Mouse (Mus musculus): ENCODE data around the gene Hfe. TPM values are rescaled to one million over a fixed set of nuclear protein-coding genes. Genes with fewer than 3 reads are reported as not detected.

The Hfe gene
- 6.8 and 7.3 TPM in 2 replicates for polyA plus RNA-seq (2021; fragmentation: Nextera tagmentation)
- long read RNA-seq, experiment 1, transcript Hfe-202 (6 exons, 3,572 nt): major isoform, 8 of 13 reads
- long read RNA-seq, experiment 1, partial matches to known transcripts: 3 of 13 reads
- long read RNA-seq, experiment 1, other reads (novel, unspliced or antisense): 0 of 13 reads
- long read RNA-seq, experiment 2, transcript Hfe-202 (6 exons, 3,572 nt): major isoform, 23 of 26 reads
- long read RNA-seq, experiment 2, partial matches to known transcripts: 1 of 26 reads
- long read RNA-seq, experiment 2, other reads (novel, unspliced or antisense): 1 of 26 reads

DNA sequence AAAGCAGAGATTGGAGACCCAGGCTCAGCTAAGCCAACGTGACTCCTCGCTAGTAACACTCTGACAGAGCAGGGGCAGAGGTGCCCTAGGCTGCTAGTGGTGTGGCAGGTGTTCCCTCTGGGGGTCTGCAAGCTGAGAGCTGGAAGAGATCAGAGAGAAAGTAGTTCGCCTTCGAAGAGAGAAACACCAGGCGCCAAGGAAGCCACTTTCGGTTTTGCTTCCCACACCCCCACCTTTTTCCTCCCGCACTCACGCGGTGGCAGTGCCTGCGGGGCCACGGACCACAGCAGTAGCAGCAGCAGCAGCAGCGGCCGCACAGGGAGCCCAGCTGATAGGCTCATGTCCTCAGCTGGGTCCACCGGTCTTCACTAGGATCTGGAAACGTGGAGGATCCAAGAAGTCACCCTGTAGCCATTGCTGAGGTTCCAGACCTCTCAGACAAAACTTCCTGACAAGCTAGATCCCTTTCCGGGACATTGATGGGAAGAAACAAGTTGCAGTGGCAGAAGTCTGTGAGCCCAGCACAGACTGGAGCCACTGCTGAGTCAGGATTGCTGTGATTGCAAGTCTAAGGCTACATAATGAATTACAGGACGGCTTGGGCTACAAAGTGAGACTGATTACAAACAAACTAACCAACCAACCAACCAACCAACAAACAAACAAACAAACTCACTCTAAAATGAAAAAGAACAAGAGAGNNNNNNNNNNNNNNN lies at the start of gene Hfe:
Gene Hfe (minus strand): TSS at position 481 of the 716 bp plus-strand sequence.

DNA sequence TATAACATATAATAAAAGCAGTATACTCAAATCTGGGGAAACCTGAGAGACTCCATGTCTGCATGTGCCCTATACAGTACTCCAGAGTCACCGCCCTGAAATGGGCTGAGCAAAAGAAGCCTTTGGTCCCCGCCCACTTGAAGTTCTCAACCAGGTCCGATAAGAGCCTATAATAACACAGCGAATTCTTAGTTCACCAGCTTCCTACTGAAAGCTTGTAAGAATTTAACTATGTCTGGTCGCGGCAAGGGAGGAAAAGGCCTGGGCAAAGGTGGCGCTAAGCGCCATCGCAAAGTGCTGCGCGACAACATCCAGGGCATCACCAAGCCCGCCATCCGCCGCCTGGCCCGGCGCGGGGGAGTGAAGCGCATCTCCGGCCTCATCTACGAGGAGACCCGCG lies 46.1 kb upstream of the Hfe start, which contains the start of gene Hist1h4b:
Gene Hist1h4b (plus strand): TSS at position 224 of the 400 bp plus-strand sequence.

DNA sequence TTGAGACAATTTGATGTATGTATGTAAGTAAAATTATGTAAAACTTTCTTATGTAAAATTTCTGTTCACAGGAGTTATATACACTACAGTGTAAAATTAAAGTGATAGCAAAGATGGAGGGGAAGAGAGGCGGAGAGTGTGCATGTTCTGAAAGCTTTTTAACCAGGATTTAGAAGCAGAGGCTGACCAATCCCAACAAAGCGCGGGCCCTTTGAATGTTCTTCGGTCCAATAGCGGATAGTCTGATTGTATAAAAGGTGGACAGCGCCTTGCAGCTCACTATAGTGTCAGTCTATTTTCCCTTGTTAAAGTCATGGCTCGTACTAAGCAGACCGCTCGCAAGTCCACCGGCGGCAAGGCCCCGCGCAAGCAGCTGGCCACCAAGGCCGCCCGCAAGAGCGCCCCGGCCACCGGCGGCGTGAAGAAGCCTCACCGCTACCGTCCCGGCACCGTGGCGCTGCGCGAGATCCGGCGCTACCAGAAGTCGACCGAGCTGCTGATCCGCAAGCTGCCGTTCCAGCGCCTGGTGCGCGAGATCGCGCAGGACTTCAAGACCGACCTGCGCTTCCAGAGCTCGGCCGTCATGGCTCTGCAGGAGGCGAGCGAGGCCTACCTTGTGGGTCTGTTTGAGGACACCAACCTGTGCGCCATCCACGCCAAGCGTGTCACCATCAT lies 41.5 kb upstream of the Hfe start, which contains the start of gene Hist1h3b:
Gene Hist1h3b (plus strand): TSS at position 201 of the 675 bp plus-strand sequence.

DNA sequence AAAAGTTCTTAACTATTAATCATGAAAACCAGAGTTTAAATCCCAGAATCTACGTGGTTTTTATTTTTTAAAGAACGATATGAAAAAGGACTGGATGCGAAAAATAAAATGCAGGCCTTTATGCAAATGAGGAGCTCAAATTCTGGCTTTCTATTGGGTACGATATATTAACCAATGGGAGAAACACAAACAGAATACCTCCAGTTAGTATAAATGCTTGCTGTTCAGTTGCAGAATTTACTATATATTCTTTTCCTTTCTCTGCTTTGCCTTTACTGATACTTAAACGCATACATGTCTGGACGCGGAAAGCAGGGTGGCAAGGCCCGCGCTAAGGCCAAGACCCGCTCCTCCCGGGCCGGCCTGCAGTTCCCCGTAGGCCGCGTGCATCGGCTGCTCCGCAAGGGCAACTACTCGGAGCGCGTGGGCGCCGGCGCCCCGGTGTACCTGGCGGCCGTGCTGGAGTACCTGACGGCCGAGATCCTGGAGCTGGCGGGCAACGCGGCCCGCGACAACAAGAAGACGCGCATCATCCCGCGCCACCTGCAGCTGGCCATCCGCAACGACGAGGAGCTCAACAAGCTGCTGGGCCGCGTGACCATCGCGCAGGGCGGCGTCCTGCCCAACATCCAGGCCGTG lies 40.3 kb upstream of the Hfe start, which contains the start of gene Hist1h2ab:
Gene Hist1h2ab (plus strand): TSS at position 288 of the 639 bp plus-strand sequence.

DNA sequence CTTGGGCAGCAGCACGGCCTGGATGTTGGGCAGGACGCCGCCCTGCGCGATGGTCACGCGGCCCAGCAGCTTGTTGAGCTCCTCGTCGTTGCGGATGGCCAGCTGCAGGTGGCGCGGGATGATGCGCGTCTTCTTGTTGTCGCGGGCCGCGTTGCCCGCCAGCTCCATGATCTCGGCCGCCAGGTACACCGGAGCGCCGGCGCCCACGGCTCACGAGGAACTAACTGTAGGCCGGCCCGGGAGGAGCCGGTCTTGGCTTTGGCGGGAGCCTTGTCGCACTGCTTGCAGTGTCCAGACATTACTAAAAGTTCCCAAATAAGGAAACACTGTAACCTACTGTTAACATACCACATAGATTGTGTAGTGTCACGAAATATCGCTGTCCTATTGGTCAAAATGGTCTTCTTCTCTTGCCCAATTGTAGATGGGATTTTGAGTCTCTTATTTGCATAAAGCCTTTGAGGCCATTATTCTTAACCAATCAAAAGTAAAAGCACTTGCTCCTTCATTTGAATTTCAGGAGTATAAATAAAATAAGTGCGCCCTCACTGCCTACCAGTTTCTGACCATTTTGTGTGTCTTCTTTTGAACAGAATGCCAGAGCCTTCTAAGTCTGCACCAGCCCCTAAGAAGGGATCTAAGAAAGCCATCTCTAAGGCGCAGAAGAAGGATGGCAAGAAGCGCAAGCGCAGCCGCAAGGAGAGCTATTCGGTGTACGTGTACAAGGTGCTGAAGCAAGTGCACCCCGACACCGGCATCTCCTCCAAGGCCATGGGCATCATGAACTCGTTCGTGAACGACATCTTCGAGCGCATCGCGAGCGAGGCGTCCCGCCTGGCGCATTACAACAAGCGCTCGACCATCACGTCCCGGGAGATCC lies 35.8 kb upstream of the Hfe start, which contains the start of gene Hist1h2bb:
Gene Hist1h2bb (plus strand): TSS at position 534 of the 880 bp plus-strand sequence.

DNA sequence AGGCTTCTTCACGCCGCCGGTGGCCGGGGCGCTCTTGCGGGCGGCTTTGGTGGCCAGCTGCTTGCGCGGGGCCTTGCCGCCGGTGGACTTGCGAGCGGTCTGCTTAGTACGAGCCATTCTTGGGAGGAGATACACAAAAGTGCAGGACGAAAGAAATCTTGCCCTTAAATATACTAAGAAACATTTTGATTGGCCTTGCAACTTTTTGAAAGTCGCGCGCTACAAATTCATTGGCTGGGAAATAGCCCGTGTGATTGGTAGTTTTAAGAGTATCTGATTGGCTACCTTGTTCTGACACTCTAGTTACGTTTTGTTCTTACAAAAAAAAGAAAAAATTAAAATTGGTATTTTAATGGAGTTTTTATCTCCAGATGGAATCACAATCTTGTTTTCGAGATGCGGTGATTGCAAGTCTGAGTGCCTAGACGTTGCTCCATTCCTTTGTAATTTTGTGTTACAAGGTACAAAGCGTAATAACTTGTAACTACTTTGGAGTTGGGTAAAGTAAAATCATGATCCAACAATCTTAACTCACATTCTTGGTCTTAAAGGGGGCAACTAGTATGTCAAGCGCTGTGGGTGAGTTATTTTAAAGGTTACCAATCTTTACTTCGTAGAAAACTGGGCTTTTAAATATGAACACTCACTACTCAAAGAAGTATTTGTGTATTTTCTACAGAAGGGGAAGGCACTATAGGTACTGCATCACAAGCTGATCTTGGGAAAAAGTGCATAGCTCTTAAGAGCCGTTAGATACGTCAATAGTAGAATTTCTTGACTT lies 34.9 kb upstream of the Hfe start, which contains the start of gene Hist1h3c:
Gene Hist1h3c (minus strand): TSS at position 222 of the 781 bp plus-strand sequence.

DNA sequence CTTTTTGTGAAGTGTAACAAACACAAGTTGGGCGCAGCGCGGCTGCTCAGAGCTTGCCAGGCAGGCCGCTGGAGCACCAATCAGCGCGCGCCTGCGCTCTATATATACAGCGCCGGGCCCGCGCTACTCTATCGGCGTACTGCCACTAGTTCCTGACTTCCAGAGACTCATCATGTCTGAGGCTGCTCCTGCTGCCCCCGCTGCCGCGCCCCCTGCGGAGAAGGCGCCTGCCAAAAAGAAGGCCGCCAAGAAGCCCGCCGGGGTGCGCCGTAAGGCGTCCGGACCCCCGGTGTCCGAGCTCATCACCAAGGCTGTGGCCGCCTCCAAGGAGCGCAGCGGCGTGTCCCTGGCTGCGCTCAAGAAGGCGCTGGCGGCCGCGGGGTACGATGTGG lies 28.0 kb upstream of the Hfe start, which contains the start of gene Hist1h1c:
Gene Hist1h1c (plus strand): TSS at position 132 of the 392 bp plus-strand sequence.

DNA sequence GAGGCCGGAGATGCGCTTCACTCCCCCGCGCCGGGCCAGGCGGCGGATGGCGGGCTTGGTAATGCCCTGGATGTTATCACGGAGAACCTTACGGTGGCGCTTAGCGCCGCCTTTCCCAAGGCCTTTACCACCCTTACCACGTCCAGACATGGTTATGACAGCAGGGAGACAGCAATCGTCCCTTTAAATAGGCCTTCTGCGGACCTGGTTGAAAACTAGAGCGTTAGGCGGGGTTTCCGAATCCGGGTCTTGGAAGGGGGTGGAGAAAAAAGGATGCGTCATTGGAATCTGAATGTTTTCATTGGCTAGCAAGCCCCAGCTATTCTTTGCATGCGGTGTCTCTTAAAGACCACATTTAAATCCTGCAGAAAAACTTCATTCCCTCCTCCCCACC lies 12.4 kb downstream of the Hfe start, which contains the start of gene Hist1h4c:
Gene Hist1h4c (minus strand): TSS at position 155 of the 394 bp plus-strand sequence.

DNA sequence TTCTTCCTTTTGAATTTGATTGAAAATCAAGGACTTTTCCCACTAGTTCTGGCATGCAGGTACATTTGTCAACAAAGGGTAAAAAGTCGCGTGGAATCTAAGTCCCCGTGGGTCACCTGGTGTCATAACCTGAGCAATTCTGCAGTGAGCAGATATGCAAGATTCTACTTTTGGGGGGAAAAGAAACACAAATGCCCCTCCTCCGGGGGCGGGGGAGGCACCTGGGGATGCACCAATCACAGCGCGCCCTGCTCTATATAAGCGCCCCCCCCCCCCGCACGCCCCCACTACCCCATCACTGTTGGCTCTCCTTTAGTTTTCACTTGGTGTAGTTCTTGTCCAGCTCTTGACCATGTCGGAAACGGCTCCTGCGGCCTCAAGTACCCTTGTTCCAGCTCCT lies 15.1 kb downstream of the Hfe start, which contains the start of gene Hist1h1t:
Gene Hist1h1t (plus strand): TSS at position 301 of the 400 bp plus-strand sequence.

DNA sequence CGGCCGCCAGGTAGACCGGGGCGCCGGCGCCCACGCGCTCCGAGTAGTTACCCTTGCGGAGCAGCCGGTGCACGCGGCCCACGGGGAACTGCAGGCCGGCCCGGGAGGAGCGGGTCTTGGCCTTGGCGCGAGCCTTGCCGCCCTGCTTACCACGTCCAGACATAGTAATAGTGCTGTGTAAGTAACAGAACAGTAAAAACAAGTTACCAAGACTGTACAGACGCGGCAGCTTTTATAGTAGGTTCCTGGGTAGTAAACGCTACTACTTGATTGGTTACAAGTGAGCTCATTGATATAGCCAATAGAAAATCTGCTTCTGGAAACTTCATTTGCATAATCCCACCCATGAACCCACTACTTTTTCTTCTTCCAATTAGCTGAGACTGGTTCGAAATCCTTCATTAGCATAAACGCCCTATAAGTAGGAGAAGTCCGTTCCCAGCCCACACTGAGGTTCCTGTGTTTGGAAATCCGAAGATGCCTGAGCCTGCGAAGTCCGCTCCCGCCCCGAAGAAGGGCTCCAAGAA lies 26.8 kb downstream of the Hfe start, which contains the start of the genes Hist1h2ac and Hist1h2bc:
Gene Hist1h2ac (minus strand): TSS at position 194 of the 527 bp plus-strand sequence.
Gene Hist1h2bc (plus strand): TSS at position 445 of the 527 bp plus-strand sequence.

Small RNA genes within 50 kb of the gene (microRNA-seq; reads per million reads assigned to microRNA genes)
- gene Gm44314 (not detected), gene Gm44350 (not detected), gene Gm44484 (not detected)

Other genes starting within 250 kb of the Hfe start
- not detected in 2 replicates for gene Btn1a1, start 245.0 kb downstream of the Hfe start, polyA plus RNA-seq (2021; fragmentation: Nextera tagmentation)
- gene Btn2a2, start 222.0 kb downstream of the Hfe start, polyA plus RNA-seq (2021; fragmentation: Nextera tagmentation): 0.26 and 0.46 TPM in 2 replicates
- gene Hist1h4h, start 179.8 kb downstream of the Hfe start, polyA plus RNA-seq (2021; fragmentation: Nextera tagmentation): 62.0 and 135 TPM in 2 replicates
- not detected in 2 replicates for gene Hist1h2af, start 176.9 kb downstream of the Hfe start, polyA plus RNA-seq (2021; fragmentation: Nextera tagmentation)
- gene Hist1h3g, start 175.4 kb downstream of the Hfe start, polyA plus RNA-seq (2021; fragmentation: Nextera tagmentation): 1.3 TPM in 1 of 2 replicates, not detected in the other
- gene Hist1h2bh, start 167.5 kb downstream of the Hfe start, polyA plus RNA-seq (2021; fragmentation: Nextera tagmentation): 0.20 and 0.25 TPM in 2 replicates
- gene Hist1h3f, start 166.8 kb downstream of the Hfe start, polyA plus RNA-seq (2021; fragmentation: Nextera tagmentation): 0.14 TPM in 1 of 2 replicates, not detected in the other
- not detected in 2 replicates for gene Hist1h4f, start 159.2 kb downstream of the Hfe start, polyA plus RNA-seq (2021; fragmentation: Nextera tagmentation)
- 0.03 and 0.10 TPM in 2 replicates for gene Hist1h1d, start 157.6 kb downstream of the Hfe start, polyA plus RNA-seq (2021; fragmentation: Nextera tagmentation)
- gene Hist1h3e, start 148.5 kb downstream of the Hfe start, polyA plus RNA-seq (2021; fragmentation: Nextera tagmentation): 1.1 and 1.8 TPM in 2 replicates
- 8.0 and 8.1 TPM in 2 replicates for gene Hist1h2ae, start 139.6 kb downstream of the Hfe start, polyA plus RNA-seq (2021; fragmentation: Nextera tagmentation)
- gene Hist1h2bg, start 139.5 kb downstream of the Hfe start, polyA plus RNA-seq (2021; fragmentation: Nextera tagmentation): 3.4 and 4.7 TPM in 2 replicates
- gene Hist1h2bf, start 136.7 kb downstream of the Hfe start, polyA plus RNA-seq (2021; fragmentation: Nextera tagmentation): 1.1 TPM in 1 of 2 replicates, not detected in the other
- not detected in 2 replicates for gene Hist1h2ad, start 136.5 kb downstream of the Hfe start, polyA plus RNA-seq (2021; fragmentation: Nextera tagmentation)
- 0.60 and 0.88 TPM in 2 replicates for gene Hist1h3d, start 135.1 kb downstream of the Hfe start, polyA plus RNA-seq (2021; fragmentation: Nextera tagmentation)
- gene Hist1h4d, start 129.3 kb downstream of the Hfe start, polyA plus RNA-seq (2021; fragmentation: Nextera tagmentation): 7.7 and 14.9 TPM in 2 replicates
- gene Hist1h2be, start 89.7 kb downstream of the Hfe start, polyA plus RNA-seq (2021; fragmentation: Nextera tagmentation): 4.3 and 6.3 TPM in 2 replicates
- gene Hist1h1e, start 88.3 kb downstream of the Hfe start, polyA plus RNA-seq (2021; fragmentation: Nextera tagmentation): 9.9 and 12.4 TPM in 2 replicates
- gene Hist1h2ac, start 26.9 kb downstream of the Hfe start, polyA plus RNA-seq (2021; fragmentation: Nextera tagmentation): 2.2 and 4.2 TPM in 2 replicates
- 125 and 195 TPM in 2 replicates for gene Hist1h2bc, start 26.7 kb downstream of the Hfe start, polyA plus RNA-seq (2021; fragmentation: Nextera tagmentation)
- not detected in 2 replicates for gene Hist1h1t, start 15.0 kb downstream of the Hfe start, polyA plus RNA-seq (2021; fragmentation: Nextera tagmentation)
- gene Hist1h4c, start 12.4 kb downstream of the Hfe start, polyA plus RNA-seq (2021; fragmentation: Nextera tagmentation): 3.0 and 6.5 TPM in 2 replicates
- 8.2 and 11.8 TPM in 2 replicates for gene Hist1h1c, start 28.0 kb upstream of the Hfe start, polyA plus RNA-seq (2021; fragmentation: Nextera tagmentation)
- 0.43 and 0.45 TPM in 2 replicates for gene Hist1h3c, start 34.7 kb upstream of the Hfe start, polyA plus RNA-seq (2021; fragmentation: Nextera tagmentation)
- 0.92 TPM in 1 of 2 replicates, not detected in the other for gene Hist1h2bb, start 35.9 kb upstream of the Hfe start, polyA plus RNA-seq (2021; fragmentation: Nextera tagmentation)
- gene Hist1h2ab, start 40.3 kb upstream of the Hfe start, polyA plus RNA-seq (2021; fragmentation: Nextera tagmentation): 3.4 and 5.1 TPM in 2 replicates
- 0.31 TPM in 1 of 2 replicates, not detected in the other for gene Hist1h3b, start 41.4 kb upstream of the Hfe start, polyA plus RNA-seq (2021; fragmentation: Nextera tagmentation)
- gene Hist1h4b, start 46.2 kb upstream of the Hfe start, polyA plus RNA-seq (2021; fragmentation: Nextera tagmentation): not detected in 2 replicates
- gene Hist1h4a, start 50.4 kb upstream of the Hfe start, polyA plus RNA-seq (2021; fragmentation: Nextera tagmentation): 0.34 TPM in 1 of 2 replicates, not detected in the other
- gene Hist1h3a, start 51.5 kb upstream of the Hfe start, polyA plus RNA-seq (2021; fragmentation: Nextera tagmentation): not detected in 2 replicates
- 0.20 TPM in 1 of 2 replicates, not detected in the other for gene Hist1h1a, start 52.8 kb upstream of the Hfe start, polyA plus RNA-seq (2021; fragmentation: Nextera tagmentation)
- not detected in 2 replicates for gene Trim38, start 59.1 kb upstream of the Hfe start, polyA plus RNA-seq (2021; fragmentation: Nextera tagmentation)
- gene Slc17a2, start 96.1 kb upstream of the Hfe start, polyA plus RNA-seq (2021; fragmentation: Nextera tagmentation): not detected in 2 replicates
- gene Slc17a3, start 128.6 kb upstream of the Hfe start, polyA plus RNA-seq (2021; fragmentation: Nextera tagmentation): not detected in 2 replicates
- gene Slc17a1, start 156.9 kb upstream of the Hfe start, polyA plus RNA-seq (2021; fragmentation: Nextera tagmentation): not detected in 2 replicates
- gene Slc17a4, start 204.2 kb upstream of the Hfe start, polyA plus RNA-seq (2021; fragmentation: Nextera tagmentation): not detected in 2 replicates
- gene Hist1h2ba, start 223.3 kb upstream of the Hfe start, polyA plus RNA-seq (2021; fragmentation: Nextera tagmentation): not detected in 2 replicates
- gene Hist1h2aa, start 223.6 kb upstream of the Hfe start, polyA plus RNA-seq (2021; fragmentation: Nextera tagmentation): not detected in 2 replicates